Mouse (Mus musculus) brain, embryonic 14.5 days (tissue): ENCODE measurements around the gene Lad1. TPM values are rescaled to one million over a fixed set of nuclear protein-coding genes. Genes with fewer than 3 reads are reported as not detected.

Experiments
- DNase-seq: peaks from one replicate; pipeline ENCODE4 v3.0.0-alpha.2; 2011; ENCODE audit warnings: low read depth
- CTCF ChIP-seq: fragments of 200-500 bp; IDR thresholded peaks from 2 replicates; pipeline ENCODE4 v1.5.1; 2012; ENCODE audit warnings: inconsistent platforms, mild to moderate bottlenecking, moderate library complexity, borderline replicate concordance; ENCODE audit not compliant: insufficient read depth, insufficient read length; ENCODE audit errors: extremely low read depth
- POLR2A ChIP-seq: fragments of 200-500 bp; IDR thresholded peaks from 2 replicates; pipeline ENCODE4 v1.6.1; 2012; ENCODE audit warnings: mild to moderate bottlenecking, inconsistent platforms, borderline replicate concordance; ENCODE audit not compliant: poor library complexity, insufficient read depth, insufficient read length, severe bottlenecking; ENCODE audit errors: extremely low read depth
- polyA plus RNA-seq: library from polyadenylated mRNA; depleted of rRNA; stranded (reverse); fragments of >200 nt; gene quantifications from 2 replicates; pipeline ENCODE4 v1.2.3, GENCODE M21; 2012; rRNA removed

The Lad1 gene
- polyA plus RNA-seq: 0.81 and 0.93 TPM in 2 replicates

DNA sequence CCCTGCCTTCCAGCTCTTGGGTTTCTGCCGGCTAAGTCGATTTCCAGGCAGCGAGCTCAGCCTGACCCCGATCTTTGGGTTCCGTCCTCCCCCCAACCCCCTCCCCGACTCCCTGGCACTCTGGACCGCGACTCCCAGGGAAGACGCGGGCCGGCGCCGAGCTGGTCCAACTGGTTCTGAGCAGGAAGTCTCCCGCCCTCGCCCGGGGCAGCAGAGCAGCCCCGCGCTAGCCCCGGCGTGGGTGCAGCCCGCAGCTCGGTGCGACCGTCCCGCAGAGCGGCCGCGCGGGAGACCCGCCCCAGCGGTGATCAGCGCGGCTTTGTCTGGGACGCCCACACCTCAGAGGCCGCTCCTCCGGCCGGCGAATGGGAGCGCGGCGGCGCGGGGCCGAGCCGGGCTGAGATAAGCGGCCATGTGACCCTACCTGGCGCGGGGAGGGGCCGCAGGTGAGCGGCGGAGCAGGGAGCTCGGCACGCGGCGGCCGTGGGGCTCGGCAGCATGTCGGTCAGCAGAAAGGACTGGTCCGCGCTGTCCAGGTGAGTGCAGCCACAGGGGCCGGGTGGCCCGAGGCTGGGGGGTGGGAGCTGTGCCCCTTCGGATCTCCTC is at the start of gene Lad1:
TSS of gene Lad1 (plus strand) at position 118 of the 606 bp plus-strand sequence.
- TF ChIP-seq CTCF: no peak
- TF ChIP-seq POLR2A: no peak
- DNase-seq: peak; percentile 37

- no peak for DNase-seq
- no peak for TF ChIP-seq POLR2A
- TF ChIP-seq CTCF: no peak
Measured at GRCm38 (mm10) chr1:135770237-135770636, 48.2 kb upstream of the Lad1 start.

DNA sequence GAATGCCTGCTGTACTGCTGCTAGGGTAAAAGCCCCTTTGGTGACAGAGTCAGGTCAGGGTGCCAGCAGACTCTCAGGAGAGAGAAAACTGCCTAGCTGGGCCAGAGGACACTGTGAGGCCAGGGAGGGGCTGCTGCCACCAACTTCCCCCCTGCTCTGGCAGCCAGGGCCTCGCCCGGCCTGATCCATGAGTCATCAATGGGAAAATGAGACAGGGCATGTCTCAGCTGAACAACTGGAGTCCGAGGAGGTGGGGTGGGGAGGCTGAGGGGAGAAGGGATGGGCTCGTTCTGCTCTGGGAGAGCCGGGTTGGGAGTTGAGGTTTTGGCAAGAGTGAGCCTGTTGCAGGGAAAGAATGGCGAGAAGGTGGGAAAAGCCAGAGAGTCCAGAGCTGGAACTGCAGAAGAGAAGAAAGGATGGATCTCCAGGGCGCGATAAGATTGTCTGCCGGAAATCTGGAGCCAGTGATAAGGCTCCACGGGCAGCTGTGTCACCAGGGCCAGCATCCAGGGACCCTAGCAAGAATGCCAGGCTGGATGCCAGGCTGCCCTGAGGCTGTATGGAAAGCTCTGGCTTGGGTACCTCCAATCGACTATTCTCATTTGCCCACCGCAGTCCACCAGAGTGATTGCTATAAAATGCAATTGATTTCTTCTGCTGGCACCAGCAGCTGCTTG is 47.4 kb upstream of the Lad1 start:
- no peak for TF ChIP-seq CTCF
- no peak for TF ChIP-seq POLR2A

DNA sequence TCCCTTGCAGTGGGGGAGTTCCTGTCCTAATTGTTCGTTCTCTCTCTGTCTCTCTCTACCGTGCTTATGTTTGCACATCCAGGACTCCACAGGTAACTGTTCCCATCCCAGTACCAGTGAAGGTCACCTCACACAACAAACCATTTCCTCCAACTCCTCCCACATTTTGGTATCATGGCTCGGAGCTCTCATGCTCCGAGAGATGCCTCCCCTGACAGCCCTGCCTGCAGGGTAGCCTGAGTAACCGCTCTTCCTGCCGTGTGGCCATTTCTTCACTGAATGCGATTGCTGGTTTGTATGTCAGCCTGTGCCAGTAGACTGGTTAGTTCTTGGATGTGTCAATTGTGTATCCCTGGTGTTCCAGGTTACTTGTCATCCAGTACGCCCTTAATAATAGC is 46.8 kb upstream of the Lad1 start:
- DNase-seq: no peak
- TF ChIP-seq CTCF (no peak), POLR2A (no peak)

More for the DNA sequence above, 47.4 kb upstream of the Lad1 start:
- DNase-seq: peak; percentile 42

DNA sequence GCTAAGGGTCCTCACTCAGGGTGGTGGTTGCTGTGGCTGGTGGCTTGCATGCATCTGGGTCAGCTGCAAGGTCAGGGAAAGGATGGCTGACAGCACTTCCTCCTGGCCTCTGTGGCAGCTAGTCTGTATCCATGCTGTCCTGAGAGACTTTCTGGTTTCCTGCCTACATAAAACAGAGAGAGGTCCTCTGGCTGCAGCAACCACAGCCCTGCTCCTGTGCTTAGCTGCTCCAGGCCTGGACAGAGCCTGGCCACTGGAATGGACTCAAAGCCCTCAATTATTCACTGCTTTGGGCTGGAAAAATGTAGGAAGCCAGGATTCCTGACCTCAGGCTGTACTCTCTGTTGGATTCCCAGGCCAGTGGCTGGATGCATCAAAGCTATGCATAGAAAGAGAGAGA is 41.8 kb upstream of the Lad1 start:
- no peak for TF ChIP-seq CTCF
- TF ChIP-seq POLR2A: no peak
- no peak for DNase-seq

- TF ChIP-seq POLR2A: no peak
- no peak for TF ChIP-seq CTCF
- no peak for DNase-seq
Measured at GRCm38 (mm10) chr1:135777046-135777445, 41.4 kb upstream of the Lad1 start.

GRCm38 (mm10) chr1:135778780-135779535 is 39.4 kb upstream of the Lad1 start, which contains the start of gene Tnni1:
Gene Tnni1, plus strand, starts transcription at chr1:135779434.
- DNase-seq: peak; percentile 34
- TF ChIP-seq CTCF: no peak
- no peak for TF ChIP-seq POLR2A

- DNase-seq: no peak
- no peak for TF ChIP-seq CTCF
- no peak for TF ChIP-seq POLR2A
Measured at GRCm38 (mm10) chr1:135780649-135781048, 37.7 kb upstream of the Lad1 start.

DNA sequence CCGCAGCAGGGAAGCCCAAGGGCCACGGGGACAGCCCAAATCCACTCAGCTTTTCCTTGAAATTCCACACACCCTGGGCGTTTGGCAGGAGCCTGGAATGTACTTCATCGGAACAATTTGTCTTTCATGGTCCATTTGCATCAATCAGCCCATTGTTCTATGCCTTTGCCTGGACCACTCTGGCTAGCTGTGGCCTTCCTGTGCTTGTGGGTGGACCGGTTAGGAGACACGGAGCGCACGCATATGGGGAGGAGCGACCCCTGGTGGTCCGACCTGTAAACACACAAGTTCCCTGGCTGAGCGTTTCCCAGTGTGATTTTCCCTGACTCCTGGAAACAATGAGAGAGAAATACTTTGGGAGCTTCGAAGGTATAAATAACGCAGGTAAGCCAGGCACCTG is 37.2 kb upstream of the Lad1 start:
- peak; percentile 84 for DNase-seq
- TF ChIP-seq CTCF: peak; percentile 96
- no peak for TF ChIP-seq POLR2A

- no peak for DNase-seq
- no peak for TF ChIP-seq POLR2A
Measured at GRCm38 (mm10) chr1:135782816-135783215, 35.6 kb upstream of the Lad1 start.

DNA sequence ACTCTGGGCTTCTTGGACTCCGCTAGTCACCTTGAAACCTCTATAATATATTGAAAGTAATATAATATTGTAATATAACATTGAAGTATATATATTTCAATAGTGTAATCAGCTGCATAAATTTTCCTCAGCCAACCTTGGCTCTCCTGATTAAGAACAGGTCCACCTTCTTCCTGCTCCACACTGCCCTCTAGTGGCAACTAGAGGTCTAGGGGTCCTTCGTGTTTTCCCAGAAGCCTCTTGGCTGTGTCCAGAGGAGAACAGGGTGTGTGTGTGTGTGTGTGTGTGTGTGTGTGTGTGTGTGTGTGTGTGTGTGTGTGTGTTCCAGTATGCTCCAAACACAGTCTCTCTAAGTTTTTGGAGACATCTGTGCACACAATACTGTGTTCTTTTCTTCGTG is 30.6 kb upstream of the Lad1 start:
- TF ChIP-seq CTCF (peak; percentile 81; the same call in 1 of the 2 replicates), POLR2A (no peak)
- DNase-seq: peak; percentile 84

GRCm38 (mm10) chr1:135788708-135789107 is 29.7 kb upstream of the Lad1 start:
- TF ChIP-seq CTCF (peak; percentile 39; the same call in 1 of the 2 replicates), POLR2A (no peak)
- DNase-seq: peak; percentile 28
